Mouse (Mus musculus) testis, adult 2 months (tissue): ENCODE results near the gene Gm11096. TPM values are rescaled to one million over a fixed set of nuclear protein-coding genes. Genes with fewer than 3 reads are reported as not detected.

Experiments
- H3K27ac ChIP-seq: fragments of 200-500 bp; 2 replicates; pipeline ENCODE4 v1.5.1; 2012; ENCODE audit warnings: low read depth, low read length; ENCODE audit not compliant: control insufficient read depth, insufficient read depth
- H3K27me3 ChIP-seq: fragments of 200-500 bp; 2 replicates; pipeline ENCODE4 v1.6.1; 2012; ENCODE audit warnings: mild to moderate bottlenecking, low read length, moderate library complexity; ENCODE audit not compliant: control insufficient read depth, insufficient read depth
- H3K36me3 ChIP-seq: fragments of 200-500 bp; 2 replicates; pipeline ENCODE4 v1.6.1; 2012; ENCODE audit warnings: mild to moderate bottlenecking, low read length; ENCODE audit not compliant: control insufficient read depth, insufficient read depth
- H3K4me1 ChIP-seq: fragments of 200-500 bp; 2 replicates; pipeline ENCODE4 v1.6.1; 2012; ENCODE audit warnings: low read length; ENCODE audit not compliant: control insufficient read depth, insufficient read depth
- H3K4me3 ChIP-seq: fragments of 200-500 bp; 2 replicates; pipeline ENCODE4 v1.5.1; 2012; ENCODE audit warnings: low read depth, mild to moderate bottlenecking, low read length, moderate library complexity, mixed read lengths; ENCODE audit not compliant: control insufficient read depth
- CTCF ChIP-seq: fragments of 200-500 bp; IDR thresholded peaks from 2 replicates; pipeline ENCODE4 v1.5.1; 2012; ENCODE audit warnings: low read depth, mild to moderate bottlenecking, inconsistent platforms, low read length, moderate library complexity; ENCODE audit not compliant: control insufficient read depth, insufficient read depth, insufficient replicate concordance
- POLR2A ChIP-seq: fragments of 200-500 bp; IDR thresholded peaks from 2 replicates; pipeline ENCODE4 v1.6.1; 2012; ENCODE audit warnings: low read depth, mild to moderate bottlenecking, inconsistent platforms, low read length, moderate library complexity; ENCODE audit not compliant: control insufficient read depth
- polyA plus RNA-seq: library from polyadenylated mRNA; depleted of rRNA; stranded (reverse); fragments of >200 nt; gene quantifications from 2 replicates; pipeline ENCODE4 v1.2.3, GENCODE M21; 2012

Gene Gm11096
- polyA plus RNA-seq, 1 experiment = not detected

DNA sequence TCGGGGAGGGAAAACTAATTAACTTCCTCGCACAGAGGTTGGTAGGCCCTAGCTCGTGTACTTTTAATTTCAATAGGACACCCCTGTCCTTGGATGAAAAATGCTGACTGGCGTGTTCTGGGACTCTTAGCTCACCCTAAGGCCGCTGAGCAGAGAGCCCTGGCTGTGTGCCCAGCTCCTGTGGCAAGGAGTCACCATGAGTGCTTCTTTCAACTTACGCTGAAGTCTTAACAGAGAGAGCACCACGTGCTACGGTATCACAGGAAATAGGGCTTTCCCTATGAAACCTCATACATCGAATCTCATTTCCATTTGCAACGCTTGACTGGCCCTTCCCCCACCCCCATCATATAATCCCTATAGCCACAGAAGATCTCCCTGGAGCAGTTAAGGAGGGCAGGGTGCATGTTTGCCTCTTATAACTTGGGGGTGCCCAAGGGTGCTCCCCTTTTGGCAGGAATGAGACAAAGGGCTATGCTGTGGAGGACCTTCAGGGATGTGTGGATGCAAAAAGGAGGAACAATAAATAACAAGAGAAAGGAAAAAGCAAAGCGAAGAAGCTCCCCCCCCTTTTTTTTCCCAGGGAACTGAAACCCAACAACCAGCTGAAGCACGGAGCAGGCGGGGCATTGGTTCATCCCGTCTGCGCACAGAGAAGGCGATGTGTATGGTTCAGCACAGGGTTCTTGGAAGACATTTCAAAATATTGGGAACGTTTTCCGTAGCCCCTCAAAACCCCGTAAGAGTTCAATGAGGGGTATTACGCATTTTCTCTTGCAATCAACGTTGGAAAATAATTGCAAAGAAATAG is 39.0 kb downstream of the Gm11096 start:
- no peak overlapping the region for H3K27ac ChIP-seq

DNA sequence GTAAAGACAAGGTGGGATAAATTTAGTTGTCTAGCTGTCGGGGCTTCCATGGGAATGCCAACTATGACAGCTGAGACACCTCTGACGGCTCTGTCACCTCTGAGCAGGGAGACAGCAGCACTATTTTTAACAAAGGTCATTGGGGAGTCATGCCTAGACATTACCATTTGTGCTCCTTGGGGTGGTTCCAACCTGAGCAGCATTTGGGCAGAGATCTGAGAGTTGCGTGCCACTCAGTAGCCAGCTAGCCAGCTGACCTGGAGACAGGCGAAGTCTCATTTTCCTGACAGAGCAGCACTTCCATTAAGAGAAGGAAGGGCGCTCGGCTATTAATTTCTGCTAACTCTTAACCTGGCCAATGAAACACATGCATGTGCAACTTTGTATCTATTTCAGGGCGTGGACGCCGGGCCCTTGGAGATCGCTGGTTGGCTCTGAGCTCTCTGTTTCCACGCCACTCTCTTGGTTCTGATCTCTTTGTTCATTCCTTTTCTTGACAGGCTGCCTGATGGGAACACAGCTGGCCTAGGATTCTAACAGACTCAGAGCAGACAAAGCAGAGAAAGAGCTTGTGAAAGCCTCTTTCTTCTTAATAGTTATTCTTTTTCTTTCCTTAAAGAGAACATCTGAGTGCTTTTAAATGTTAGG is 40.4 kb downstream of the Gm11096 start:
- no peaks in the 10 kb centered on the region for H3K36me3 ChIP-seq
- TF ChIP-seq POLR2A = no peak
- TF ChIP-seq CTCF = no peak
- no peak overlapping the region for H3K27ac ChIP-seq
- no peak overlapping the region for H3K4me3 ChIP-seq
- no peaks in the 10 kb centered on the region for H3K27me3 ChIP-seq
- H3K4me1 ChIP-seq = peaks cover 6% of the 10 kb centered on the region

More for the DNA sequence above, 39.0 kb downstream of the Gm11096 start:
- H3K4me3 ChIP-seq = no peak overlapping the region
- H3K36me3 ChIP-seq = no peaks in the 10 kb centered on the region
- no peak for TF ChIP-seq CTCF
- TF ChIP-seq POLR2A = no peak
- H3K4me1 ChIP-seq = peaks cover 6% of the 10 kb centered on the region
- H3K27me3 ChIP-seq = no peaks in the 10 kb centered on the region

GRCm38 (mm10) chr17:81486388-81486787 is 44.8 kb downstream of the Gm11096 start:
- H3K27me3 ChIP-seq = no peaks in the 10 kb centered on the region
- H3K27ac ChIP-seq = no peak overlapping the region

More at GRCm38 (mm10) chr17:81486388-81486787, 44.8 kb downstream of the Gm11096 start:
- Histone ChIP-seq H3K36me3 (no peaks in the 10 kb centered on the region), H3K4me1 (peaks cover 3% of the 10 kb centered on the region), H3K4me3 (no peak overlapping the region)
- no peak for TF ChIP-seq CTCF
- TF ChIP-seq POLR2A = no peak
